Mouse (Mus musculus) ES-E14 (cell line): ENCODE measurements around the gene Erg28. TPM values are rescaled to one million over a fixed set of nuclear protein-coding genes. Genes with fewer than 3 reads are reported as not detected.

Source experiments
- DNase-seq: peaks from one replicate; pipeline ENCODE4 v3.0.0-alpha.2; 2013; ENCODE audit warnings: low read depth, low spot score
- H3K27ac ChIP-seq: 2 replicates; pipeline ENCODE4 v1.5.1; 2012; ENCODE audit warnings: low read depth, mild to moderate bottlenecking, low read length, moderate library complexity, mixed read lengths; ENCODE audit not compliant: poor library complexity, insufficient read depth, severe bottlenecking
- H3K36me3 ChIP-seq: 2 replicates; pipeline ENCODE4 v1.6.1; 2012; ENCODE audit warnings: mild to moderate bottlenecking, low read length, moderate library complexity, mixed read lengths; ENCODE audit not compliant: control insufficient read depth, poor library complexity, insufficient read depth, severe bottlenecking
- H3K4me1 ChIP-seq, 2 experiments: fragments of 150-350 bp in 1 of 2; sonication (generic) in 1 of 2; 2 replicates each; pipeline ENCODE4 v1.6.1; 2012; ENCODE audit warnings: low read length in 2 of 2, mild to moderate bottlenecking in 1 of 2, mixed read lengths in 1 of 2; ENCODE audit not compliant: control insufficient read depth in 2 of 2, insufficient read depth in 2 of 2, poor library complexity in 1 of 2
- H3K4me3 ChIP-seq, 2 experiments: fragments of 150-350 bp in 1 of 2; sonication (generic) in 1 of 2; 2 replicates each; pipeline ENCODE4 v1.5.1; 2012; ENCODE audit warnings: low read length in 2 of 2, low read depth in 1 of 2, mild to moderate bottlenecking in 1 of 2, mixed read lengths in 1 of 2; ENCODE audit not compliant: insufficient read depth in 1 of 2, poor library complexity in 1 of 2, severe bottlenecking in 1 of 2
- H3K9ac ChIP-seq: 2 replicates; pipeline ENCODE4 v1.6.1; 2012; ENCODE audit warnings: low read depth, mild to moderate bottlenecking, low read length, mixed read lengths; ENCODE audit not compliant: poor library complexity, insufficient read depth, severe bottlenecking
- H3K9me3 ChIP-seq: fragments of 150-350 bp; sonication (generic); 2 replicates; pipeline ENCODE4 v1.6.1; 2012; ENCODE audit warnings: low read depth, mild to moderate bottlenecking, low read length; ENCODE audit not compliant: control insufficient read depth, insufficient read depth
- CHD2 ChIP-seq: IDR thresholded peaks from 2 replicates; pipeline ENCODE4 v1.6.1; 2014; ENCODE audit warnings: mild to moderate bottlenecking, low read depth, low read length, inconsistent platforms
- HCFC1 ChIP-seq: IDR thresholded peaks from 2 replicates; pipeline ENCODE4 v1.6.1; 2012; ENCODE audit warnings: low read length, inconsistent platforms, borderline replicate concordance; ENCODE audit not compliant: insufficient read depth
- MAFK ChIP-seq: IDR thresholded peaks from 2 replicates; pipeline ENCODE4 v1.6.1; 2014; ENCODE audit warnings: mild to moderate bottlenecking, low read depth, low read length, inconsistent platforms; ENCODE audit not compliant: insufficient read depth
- ZC3H11A ChIP-seq: IDR thresholded peaks from 2 replicates; pipeline ENCODE4 v1.6.1; 2012; ENCODE audit warnings: low read depth, mild to moderate bottlenecking, inconsistent platforms, low read length, borderline replicate concordance
- ZNF384 ChIP-seq: IDR thresholded peaks from 2 replicates; pipeline ENCODE4 v1.6.1; 2012; ENCODE audit warnings: low read depth, low read length, inconsistent platforms
- in situ Hi-C, 2 experiments: fragments of 600-800 bp; cut with MboI; formaldehyde crosslinking; loops; one replicate each; pipeline ENCODE4 v1.15.1; 2025; ENCODE audit warnings: low sequenced_read_pairs in 2 of 2, inconsistent platforms in 1 of 2; ENCODE audit not compliant: unreplicated experiment in 2 of 2
- total RNA-seq: library from RNA; depleted of rRNA; stranded (reverse); fragments of 300-350 nt; gene quantifications from 2 replicates; pipeline ENCODE4 v1.2.3, GENCODE M21; 2012

Gene Erg28
- total RNA-seq, 1 experiment: 87.3 TPM

DNA sequence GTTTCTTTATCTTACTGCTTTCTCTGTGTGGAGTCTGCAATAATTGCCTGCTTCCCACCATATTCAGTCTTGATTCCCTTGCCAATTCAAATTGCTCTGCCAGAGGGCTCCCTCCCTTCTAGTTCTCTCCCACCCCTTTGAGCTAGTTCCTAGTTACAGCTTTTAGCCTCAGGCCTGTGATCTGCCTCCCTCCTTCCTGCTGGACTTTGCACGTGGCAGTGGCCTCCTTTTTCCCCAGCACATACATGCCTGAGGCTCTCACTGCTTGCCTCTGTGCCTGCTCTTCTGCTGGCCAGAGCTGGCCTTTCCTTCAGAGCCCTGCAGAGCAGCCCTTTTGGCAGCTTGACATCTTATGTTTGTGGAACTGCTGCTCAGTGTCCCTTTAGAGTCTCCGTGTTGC lies 38.2 kb upstream of the Erg28 start:
- Histone ChIP-seq H3K9ac (no peak overlapping the region), H3K9me3 (no peaks in the 10 kb centered on the region), H3K4me1 (no peaks in the 10 kb centered on the region), H3K4me3 (no peak overlapping the region), H3K36me3 (peaks cover under 1% of the 10 kb centered on the region), H3K27ac (no peak overlapping the region)
- TF ChIP-seq HCFC1: no peak
- TF ChIP-seq CHD2: no peak
- in situ Hi-C loops: no loop called here
- no peak for DNase-seq

GRCm38 (mm10) chr12:85859511-85860189 lies 35.3 kb upstream of the Erg28 start:
- no peak overlapping the region for H3K4me3 ChIP-seq
- in situ Hi-C loops: no loop called here
- no peak for DNase-seq
- no peaks in the 10 kb centered on the region for H3K9me3 ChIP-seq
- no peak overlapping the region for H3K9ac ChIP-seq
- no peak for TF ChIP-seq HCFC1
- TF ChIP-seq CHD2: no peak
- TF ChIP-seq MAFK: no peak
- TF ChIP-seq ZNF384: no peak
- TF ChIP-seq ZC3H11A: no peak
- no peak overlapping the region for H3K27ac ChIP-seq
- H3K4me1 ChIP-seq: no peaks in the 10 kb centered on the region
- peaks cover 6% of the 10 kb centered on the region for H3K36me3 ChIP-seq

DNA sequence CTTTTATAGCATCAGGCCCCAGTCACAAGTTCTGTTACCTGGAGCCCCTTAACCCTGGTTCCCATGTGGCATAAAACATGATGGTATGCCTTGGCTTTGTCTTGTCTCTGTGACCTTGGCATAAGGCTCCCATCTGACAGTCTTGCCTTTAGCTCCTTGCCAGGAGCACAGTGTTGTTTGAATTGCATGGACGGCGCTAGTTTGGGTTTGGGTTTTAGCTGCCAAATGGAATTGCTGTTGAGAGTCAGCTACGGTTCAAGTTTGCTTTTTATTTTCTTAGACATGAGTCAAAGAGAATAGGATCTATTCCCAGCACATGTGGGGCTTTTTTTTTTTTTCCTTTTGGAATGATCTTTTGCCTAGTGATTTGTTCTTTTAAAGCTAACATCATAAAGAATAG lies 34.8 kb upstream of the Erg28 start:
- no peak overlapping the region for H3K27ac ChIP-seq
- DNase-seq: no peak
- H3K9ac ChIP-seq: no peak overlapping the region
- peaks cover 6% of the 10 kb centered on the region for H3K36me3 ChIP-seq
- H3K9me3 ChIP-seq: no peaks in the 10 kb centered on the region
- H3K4me1 ChIP-seq: no peaks in the 10 kb centered on the region
- in situ Hi-C loops: no loop called here
- no peak overlapping the region for H3K4me3 ChIP-seq
- TF ChIP-seq ZNF384 (no peak), ZC3H11A (no peak), CHD2 (no peak), HCFC1 (no peak), MAFK (no peak)

- peaks cover 6% of the 10 kb centered on the region; the same call in 1 of the 2 replicates for H3K36me3 ChIP-seq
- no peak overlapping the region for H3K9ac ChIP-seq
- in situ Hi-C loops: no loop called here
- no peak overlapping the region for H3K27ac ChIP-seq
- H3K4me3 ChIP-seq: no peak overlapping the region
- no peak for TF ChIP-seq ZNF384
- no peaks in the 10 kb centered on the region for H3K4me1 ChIP-seq
- DNase-seq: no peak
- no peaks in the 10 kb centered on the region for H3K9me3 ChIP-seq
Measured at GRCm38 (mm10) chr12:85857300-85857699, 33.0 kb upstream of the Erg28 start.

DNA sequence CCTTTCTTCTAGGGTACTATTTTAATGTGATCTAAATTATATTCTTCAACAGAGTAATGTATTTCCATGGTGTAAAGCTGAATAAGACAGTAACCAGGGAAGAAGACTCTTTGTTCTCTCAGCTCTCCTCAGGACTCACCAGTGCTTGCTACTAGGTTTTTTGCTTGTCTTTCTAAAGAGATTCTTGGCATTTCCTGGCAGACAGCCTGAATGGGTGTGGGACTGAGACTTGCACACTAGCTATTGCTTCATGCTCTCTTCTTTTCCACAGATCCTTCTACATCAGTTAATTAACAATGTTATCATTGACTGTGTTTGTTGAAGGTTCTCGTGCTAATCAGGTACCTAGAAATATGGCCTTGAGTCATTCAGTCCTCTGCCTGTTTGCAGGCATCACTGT lies 29.9 kb upstream of the Erg28 start:
- no peak overlapping the region for H3K9ac ChIP-seq
- H3K9me3 ChIP-seq: no peaks in the 10 kb centered on the region
- no peak overlapping the region for H3K27ac ChIP-seq
- no peak for DNase-seq
- peaks cover 13% of the 10 kb centered on the region; the same call in 1 of the 2 replicates for H3K36me3 ChIP-seq
- no peak for TF ChIP-seq CHD2
- no peaks in the 10 kb centered on the region; a peak in 1 of 4 replicates for H3K4me1 ChIP-seq
- H3K4me3 ChIP-seq: no peak overlapping the region
- in situ Hi-C loops: no loop called here
